ENCODE assay signal across 25 mouse cellular contexts in the genomic region with DNA sequence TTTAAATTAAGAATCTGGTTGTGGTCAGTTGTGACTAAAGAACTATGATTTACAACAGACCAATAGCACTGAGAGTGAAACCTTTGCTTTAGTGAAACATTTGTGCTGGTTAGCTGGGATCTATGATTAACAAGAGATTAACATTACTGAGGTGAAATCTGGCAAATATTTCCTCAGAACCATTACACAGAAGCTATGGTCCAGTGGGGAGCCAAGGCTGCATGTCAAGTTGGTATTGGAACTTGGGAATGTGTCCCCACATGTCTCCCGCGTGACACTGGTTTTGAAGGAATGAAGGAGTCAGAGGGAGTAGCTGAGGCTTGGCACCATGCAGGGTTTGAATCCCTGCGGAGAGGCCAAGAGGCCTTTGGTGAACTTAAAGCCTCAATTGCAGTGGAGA.
DNase-seq lines count a peak whose midpoint lies in the region; ATAC-seq and TF ChIP-seq lines count a peak whose summit lies in the region.
"Had no signal": no experiment of that assay in that cellular context is flagged by ENCODE, and none has a peak within 500 bp of the region (broad histone marks: within the 10 kb centered on the region; RNA-seq: fewer than 3 reads in every experiment).

No protein-coding gene starts in this region.

- H3K27ac ChIP-seq in kidney, embryonic 14.5 days (ENCODE audit: low read depth, low read length): no peak overlapping the region
- H3K27ac ChIP-seq in thymus, adult 2 months (ENCODE audit: control insufficient read depth, insufficient read depth, low read length): no peak overlapping the region
- no peak overlapping the region for H3K27ac ChIP-seq in hindbrain, embryonic 14.5 days
- H3K27ac ChIP-seq: forebrain, embryonic 10.5 days; forebrain, embryonic 13.5 days; heart, adult 2 months; heart, embryonic 10.5 days; heart, embryonic 13.5 days; hindbrain, embryonic 15.5 days had no signal

- no peak for TF ChIP-seq CTCF in Patski (IDR thresholded peaks at IDR 0.05)
- no peak for TF ChIP-seq CTCF in thymus, adult 2 months (IDR thresholded peaks at IDR 0.05; ENCODE audit: borderline replicate concordance, control insufficient read depth, extremely low read depth, insufficient read depth, low read length, poor library complexity)

- peak; percentile 73 for DNase-seq in kidney, adult 11 months
- peak; percentile 88 for DNase-seq in kidney, adult 9 months
- no peak for DNase-seq in kidney, postnatal 10 days
- DNase-seq in Patski (ENCODE audit: low read depth, low spot score): peak; percentile 76
- DNase-seq in kidney, postnatal 25 days: peak; percentile 60 to 73
- DNase-seq in thymus, adult 2 months: no peak
- DNase-seq in hindbrain, embryonic 14.5 days (ENCODE audit: low spot score): no peak
- DNase-seq: adrenal gland, postnatal 10 days; adrenal gland, postnatal 36 days; cerebellum, adult 11 months; cerebellum, adult 8-10 months; cerebellum, postnatal 10 days; cerebellum, postnatal 36 days; gastrocnemius, postnatal 10 days; gastrocnemius, postnatal 36 days; heart, adult 2 months; heart, postnatal 14 days; heart, postnatal 4 days had no signal

- CTCF ChIA-PET in Patski (lab: Charles Lee): interaction anchor here (0.8 kb wide), 1 partner anchor 11 kb away, joined by 3 read pairs; no protein-coding TSS in a partner anchor

- no peaks in the 10 kb centered on the region for H3K4me1 ChIP-seq in kidney, embryonic 14.5 days (ENCODE audit: control insufficient read depth, insufficient read depth, low read length)
- peaks cover under 1% of the 10 kb centered on the region for H3K4me1 ChIP-seq in thymus, adult 2 months (replicated peaks; ENCODE audit: control insufficient read depth, insufficient read depth, low read length)
- no peaks in the 10 kb centered on the region for H3K4me1 ChIP-seq in hindbrain, embryonic 14.5 days (replicated peaks; ENCODE audit: control insufficient read depth, insufficient read depth, low read length)
- H3K4me1 ChIP-seq: forebrain, embryonic 10.5 days; forebrain, embryonic 13.5 days; hindbrain, embryonic 15.5 days had no signal

- no peak overlapping the region for H3K4me3 ChIP-seq in kidney, embryonic 14.5 days (ENCODE audit: low read length)
- no peak overlapping the region for H3K4me3 ChIP-seq in thymus, adult 2 months (ENCODE audit: control insufficient read depth, insufficient read depth, low read length)
- no peak overlapping the region for H3K4me3 ChIP-seq in hindbrain, embryonic 14.5 days (replicated peaks; ENCODE audit: low read length)
- H3K4me3 ChIP-seq: forebrain, embryonic 10.5 days; forebrain, embryonic 13.5 days; heart, adult 2 months; heart, embryonic 10.5 days; heart, embryonic 13.5 days; hindbrain, embryonic 15.5 days had no signal

- no peaks in the 10 kb centered on the region for H3K36me3 ChIP-seq in kidney, embryonic 14.5 days (ENCODE audit: control insufficient read depth, insufficient read depth, low read length)
- no peaks in the 10 kb centered on the region for H3K36me3 ChIP-seq in thymus, adult 2 months (ENCODE audit: control insufficient read depth, insufficient read depth, low read length)
- peaks cover 29% of the 10 kb centered on the region; the same call in 1 of the 2 replicates for H3K36me3 ChIP-seq in hindbrain, embryonic 14.5 days (replicated peaks; ENCODE audit: control insufficient read depth, insufficient read depth)
- H3K36me3 ChIP-seq: hindbrain, embryonic 15.5 days had no signal

- ATAC-seq in kidney, embryonic 14.5 days (ENCODE audit: low FRiP score, low TSS enrichment): no peak
- peak; percentile 72 for ATAC-seq in Patski
- no peak for ATAC-seq in hindbrain, embryonic 14.5 days (ENCODE audit: low FRiP score)
- ATAC-seq: forebrain, embryonic 13.5 days; forebrain, embryonic 16.5 days had no signal

- H3K9me3 ChIP-seq in kidney, embryonic 14.5 days (ENCODE audit: control insufficient read depth, low read length): no peaks in the 10 kb centered on the region; the same call in 1 of the 2 replicates
- peaks cover 9% of the 10 kb centered on the region; the same call in 1 of the 2 replicates for H3K9me3 ChIP-seq in hindbrain, embryonic 14.5 days (ENCODE audit: control insufficient read depth, low read length)
- H3K9me3 ChIP-seq: forebrain, embryonic 13.5 days; heart, embryonic 10.5 days; heart, embryonic 13.5 days had no signal

- H3K27me3 ChIP-seq in kidney, embryonic 14.5 days (ENCODE audit: control insufficient read depth, insufficient read depth, low read length): no peaks in the 10 kb centered on the region
- no peaks in the 10 kb centered on the region for H3K27me3 ChIP-seq in Patski
- no peaks in the 10 kb centered on the region for H3K27me3 ChIP-seq in thymus, adult 2 months (ENCODE audit: control insufficient read depth, insufficient read depth, low read length)
- H3K27me3 ChIP-seq in hindbrain, embryonic 14.5 days (ENCODE audit: control insufficient read depth, insufficient read depth, low read length): no peaks in the 10 kb centered on the region
- H3K27me3 ChIP-seq: forebrain, embryonic 13.5 days; heart, embryonic 13.5 days; hindbrain, embryonic 15.5 days had no signal

- in situ Hi-C loops in Patski (cut with MboI; ENCODE audit: low pct_unique_long_range_greater_than_20kb): loop anchor here (5.0 kb wide), 1 partner anchor 89 kb away; the partner anchor contains the start of gene Cers6

- TF ChIP-seq POLR2A in thymus, adult 2 months (IDR thresholded peaks at IDR 0.05; ENCODE audit: control insufficient read depth, extremely low read depth, insufficient read depth, low read length, poor library complexity): no peak

- POLR2A ChIA-PET in Patski (lab: Charles Lee): no interaction called here

- no peak overlapping the region for H3K9ac ChIP-seq in kidney, embryonic 14.5 days (ENCODE audit: low read depth, low read length)
- H3K9ac ChIP-seq in hindbrain, embryonic 14.5 days: no peak overlapping the region
- H3K9ac ChIP-seq: forebrain, embryonic 13.5 days; heart, embryonic 13.5 days; hindbrain, embryonic 15.5 days had no signal

- WGBS in kidney, embryonic 14.5 days: 94% methylated on average over 3 of the region's 3 CpGs
- 86% methylated on average over 3 of the region's 3 CpGs for WGBS in thymus, adult 2 months
- WGBS in hindbrain, embryonic 14.5 days: 93% methylated on average over 3 of the region's 3 CpGs

- no peak overlapping the region for H3K4me2 ChIP-seq in kidney, embryonic 14.5 days (replicated peaks; ENCODE audit: low read depth, low read length)
- H3K4me2 ChIP-seq in hindbrain, embryonic 14.5 days (replicated peaks): no peak overlapping the region
- H3K4me2 ChIP-seq: forebrain, embryonic 13.5 days; heart, embryonic 13.5 days; hindbrain, embryonic 15.5 days had no signal

Comparison
In these comparisons a context has a peak if more than half of its experiments do, and no peak if none do; other contexts are left out.
1. DNase-seq: peak in kidney, adult 11 months (single experiment), kidney, adult 9 months (single experiment), Patski (single experiment) and kidney, postnatal 25 days (2 of 2); none in kidney, postnatal 10 days (single experiment), thymus, adult 2 months (single experiment) and hindbrain, embryonic 14.5 days (single experiment).